Comparison of ENCODE assay signal across 8 mouse cellular contexts in the genomic region with DNA sequence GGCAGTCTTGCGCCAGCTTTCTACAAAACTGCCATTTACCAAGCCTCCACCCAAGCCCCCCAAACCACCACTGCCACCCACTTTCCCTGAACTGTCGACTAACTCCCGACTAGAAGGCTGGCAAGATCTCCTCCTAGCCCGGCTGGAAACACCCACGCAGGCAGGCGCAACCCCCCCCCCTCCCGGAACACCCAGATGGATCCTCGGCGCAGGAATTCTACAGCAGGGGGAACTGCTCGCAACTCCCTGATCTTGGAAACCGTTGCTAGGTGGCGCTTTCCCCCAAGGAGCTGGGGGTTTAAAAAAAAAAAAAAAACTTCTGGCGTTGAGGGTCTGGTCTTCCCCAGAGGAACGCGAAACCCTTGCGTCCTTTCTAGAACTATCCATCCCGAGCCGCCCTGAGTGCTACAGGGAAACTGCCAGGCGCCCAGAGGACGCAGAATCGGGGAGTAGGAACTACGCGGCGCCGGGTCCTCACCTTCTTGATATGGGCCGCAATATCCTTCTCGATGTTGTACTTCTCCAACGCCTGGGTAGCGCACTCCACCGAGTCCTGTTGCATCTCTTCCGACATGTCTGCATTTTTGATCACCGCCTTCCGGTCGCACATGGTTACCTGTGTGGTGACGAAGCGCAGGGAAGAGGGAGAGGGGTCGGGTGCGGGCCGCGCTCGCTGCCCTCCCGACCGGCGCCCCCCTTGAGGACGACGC. TPM values are rescaled to one million over a fixed set of nuclear protein-coding genes. Genes with fewer than 3 reads are reported as not detected.
DNase-seq lines count a peak whose midpoint lies in the region; ATAC-seq and TF ChIP-seq lines count a peak whose summit lies in the region.

No protein-coding gene starts in this region.

- WGBS in small intestine, adult 2 months = under 1% methylated on average over 45 of the region's 46 CpGs

- peak overlapping the region; percentile 72 for H3K27ac ChIP-seq in small intestine, adult 2 months (ENCODE audit: insufficient read depth, low read depth, low read length)

- intact Hi-C loops in left cerebral cortex, postnatal 36 days (cut with DNase I) = loop anchor here (2.0 to 5.0 kb wide), 4 partner anchors 19 to 42 kb away; a partner anchor contains a TSS

- H3K27me3 ChIP-seq in small intestine, adult 2 months (ENCODE audit: control insufficient read depth, insufficient read depth, low read length) = no peaks in the 10 kb centered on the region

- peak overlapping the region; percentile 98 for H3K4me3 ChIP-seq in small intestine, adult 2 months (ENCODE audit: low read depth, low read length)

- peaks cover 7% of the 10 kb centered on the region for H3K4me1 ChIP-seq in small intestine, adult 2 months (ENCODE audit: control insufficient read depth, insufficient read depth, insufficient read length, low read length)

- TF ChIP-seq POLR2A in small intestine, adult 2 months (IDR thresholded peaks at IDR 0.05; ENCODE audit: low read depth, low read length) = peak; percentile 31; the same call in 1 of the 2 replicates

- TF ChIP-seq CTCF in small intestine, adult 2 months (IDR thresholded peaks at IDR 0.05; ENCODE audit: extremely low read depth, insufficient read length, insufficient replicate concordance, low read depth, low read length) = 0 out of 2 replicates have a peak, but pooled peaks have one; percentile 28

- H3K36me3 ChIP-seq in small intestine, adult 2 months (ENCODE audit: control insufficient read depth, insufficient read depth, low read length) = peaks cover 22% of the 10 kb centered on the region

- peak; percentile 57 for DNase-seq in urinary bladder, postnatal 14 days (ENCODE audit: low spot score)
- DNase-seq in urinary bladder, adult 2 months (ENCODE audit: low spot score) = no peak
- DNase-seq in embryo, embryonic 10.5 days (ENCODE audit: low spot score) = peak; percentile 82
- DNase-seq in gastrocnemius, postnatal 25 days = peak; percentile 62
- peak; percentile 61 to 72 for DNase-seq in left cerebral cortex, postnatal 36 days (ENCODE audit: low spot score in 2 of 2)

- peak; percentile 48 for ATAC-seq in inflammation-experienced regulatory T-cells, adult 6 months
- ATAC-seq in megakaryocyte progenitor cell, adult 5-6 weeks (replicated peaks; ENCODE audit: poor library complexity) = peak; percentile 5

RNA-seq across cellular contexts. Expression of a gene that starts 0.6 kb away (rescaled TPM):
- polyA plus RNA-seq in urinary bladder, adult 2 months (2012; rRNA removed) = 565 and 747 TPM in 2 replicates
- total RNA-seq in gastrocnemius, postnatal 25 days (2021) = 100 to 1,000 TPM; 100 to 102 TPM
- polyA plus RNA-seq in inflammation-experienced regulatory T-cells, adult 6 months (2017; shearing (Covaris generic)) = 100 to 1,000 TPM; 360 to 571 (median 381) TPM
- total RNA-seq in left cerebral cortex, postnatal 36 days (2021) = 100 to 1,000 TPM; 638 to 644 TPM
- 690 and 788 TPM in 2 replicates for total RNA-seq in megakaryocyte progenitor cell, adult 5-6 weeks (2015)
- total RNA-seq in megakaryocyte progenitor cell, adult 5-6 weeks (2017) = 334 and 365 TPM in 2 replicates
- 54.5 and 78.1 TPM in 2 replicates for polyA plus RNA-seq in small intestine, adult 2 months (2012; rRNA removed)

RNA-seq across cellular contexts. Expression of a gene that starts 20.7 kb away (rescaled TPM):
- polyA plus RNA-seq in urinary bladder, adult 2 months (2012; rRNA removed) = 23.9 and 26.4 TPM in 2 replicates
- total RNA-seq in gastrocnemius, postnatal 25 days (2021) = 100 to 1,000 TPM in 1 of 2 experiments, 10 to 100 TPM in 1; 91.7 to 100 TPM
- polyA plus RNA-seq in inflammation-experienced regulatory T-cells, adult 6 months (2017; shearing (Covaris generic)) = 10 to 100 TPM; 26.0 to 35.4 (median 31.6) TPM
- 10 to 100 TPM; 38.1 to 40.1 TPM for total RNA-seq in left cerebral cortex, postnatal 36 days (2021)
- total RNA-seq in megakaryocyte progenitor cell, adult 5-6 weeks (2015) = 17.0 and 20.4 TPM in 2 replicates
- total RNA-seq in megakaryocyte progenitor cell, adult 5-6 weeks (2017) = 39.8 and 46.3 TPM in 2 replicates
- 4.8 and 6.6 TPM in 2 replicates for polyA plus RNA-seq in small intestine, adult 2 months (2012; rRNA removed)

RNA-seq across cellular contexts. Expression of a gene that starts 26.8 kb away (rescaled TPM):
- polyA plus RNA-seq in urinary bladder, adult 2 months (2012; rRNA removed) = 56.7 and 60.4 TPM in 2 replicates
- 10 to 100 TPM; 10.7 to 12.9 TPM for total RNA-seq in gastrocnemius, postnatal 25 days (2021)
- 10 to 100 TPM; 15.7 to 26.8 (median 26.5) TPM for polyA plus RNA-seq in inflammation-experienced regulatory T-cells, adult 6 months (2017; shearing (Covaris generic))
- total RNA-seq in left cerebral cortex, postnatal 36 days (2021) = 10 to 100 TPM; 62.5 to 70.6 TPM
- 76.3 and 79.7 TPM in 2 replicates for total RNA-seq in megakaryocyte progenitor cell, adult 5-6 weeks (2015)
- 96.3 and 102 TPM in 2 replicates for total RNA-seq in megakaryocyte progenitor cell, adult 5-6 weeks (2017)
- polyA plus RNA-seq in small intestine, adult 2 months (2012; rRNA removed) = 16.9 and 38.0 TPM in 2 replicates

RNA-seq across cellular contexts. Expression of a gene that starts 27.5 kb away (rescaled TPM):
- 144 and 157 TPM in 2 replicates for polyA plus RNA-seq in urinary bladder, adult 2 months (2012; rRNA removed)
- total RNA-seq in gastrocnemius, postnatal 25 days (2021) = 100 to 1,000 TPM; 263 to 281 TPM
- 10 to 100 TPM; 29.8 to 37.7 (median 35.6) TPM for polyA plus RNA-seq in inflammation-experienced regulatory T-cells, adult 6 months (2017; shearing (Covaris generic))
- total RNA-seq in left cerebral cortex, postnatal 36 days (2021) = 100 to 1,000 TPM; 247 to 258 TPM
- total RNA-seq in megakaryocyte progenitor cell, adult 5-6 weeks (2015) = 45.3 and 56.3 TPM in 2 replicates
- 45.1 and 58.7 TPM in 2 replicates for total RNA-seq in megakaryocyte progenitor cell, adult 5-6 weeks (2017)
- 80.5 and 148 TPM in 2 replicates for polyA plus RNA-seq in small intestine, adult 2 months (2012; rRNA removed)

RNA-seq across cellular contexts. Expression of a gene that starts 40.8 kb away (rescaled TPM):
- 13.6 and 18.0 TPM in 2 replicates for polyA plus RNA-seq in urinary bladder, adult 2 months (2012; rRNA removed)
- 10 to 100 TPM; 20.5 to 22.1 TPM for total RNA-seq in gastrocnemius, postnatal 25 days (2021)
- 10 to 100 TPM; 10.7 to 12.5 (median 11.3) TPM for polyA plus RNA-seq in inflammation-experienced regulatory T-cells, adult 6 months (2017; shearing (Covaris generic))
- 10 to 100 TPM; 20.3 to 21.7 TPM for total RNA-seq in left cerebral cortex, postnatal 36 days (2021)
- total RNA-seq in megakaryocyte progenitor cell, adult 5-6 weeks (2015) = 68.9 and 78.9 TPM in 2 replicates
- total RNA-seq in megakaryocyte progenitor cell, adult 5-6 weeks (2017) = 10.7 and 11.2 TPM in 2 replicates
- 3.3 and 6.0 TPM in 2 replicates for polyA plus RNA-seq in small intestine, adult 2 months (2012; rRNA removed)

Comparison
In these comparisons a context has a peak if more than half of its experiments do, and no peak if none do; other contexts are left out.
1. RNA of a gene that starts 26.8 kb away (total RNA-seq): 76.3 to 102 TPM in megakaryocyte progenitor cell, adult 5-6 weeks and 62.5 to 70.6 TPM in left cerebral cortex, postnatal 36 days; 10.7 to 12.9 TPM in gastrocnemius, postnatal 25 days; every median in the first group is over 4 times any median in the second.